Mouse (Mus musculus): ENCODE measurements around the gene Arf6. TPM values are rescaled to one million over a fixed set of nuclear protein-coding genes. Genes with fewer than 3 reads are reported as not detected.
A peak's percentile ranks its signal among the peaks of the same experiment; 100 is the strongest.
"Not testable (repeated sequence)": the region's sequence is repeated elsewhere in the genome, so short reads cannot be mapped to it uniquely, and the experiment has no call there.

Arf6 gene
- polyA plus RNA-seq, 2 experiments: 82.2 to 106 TPM

DNA sequence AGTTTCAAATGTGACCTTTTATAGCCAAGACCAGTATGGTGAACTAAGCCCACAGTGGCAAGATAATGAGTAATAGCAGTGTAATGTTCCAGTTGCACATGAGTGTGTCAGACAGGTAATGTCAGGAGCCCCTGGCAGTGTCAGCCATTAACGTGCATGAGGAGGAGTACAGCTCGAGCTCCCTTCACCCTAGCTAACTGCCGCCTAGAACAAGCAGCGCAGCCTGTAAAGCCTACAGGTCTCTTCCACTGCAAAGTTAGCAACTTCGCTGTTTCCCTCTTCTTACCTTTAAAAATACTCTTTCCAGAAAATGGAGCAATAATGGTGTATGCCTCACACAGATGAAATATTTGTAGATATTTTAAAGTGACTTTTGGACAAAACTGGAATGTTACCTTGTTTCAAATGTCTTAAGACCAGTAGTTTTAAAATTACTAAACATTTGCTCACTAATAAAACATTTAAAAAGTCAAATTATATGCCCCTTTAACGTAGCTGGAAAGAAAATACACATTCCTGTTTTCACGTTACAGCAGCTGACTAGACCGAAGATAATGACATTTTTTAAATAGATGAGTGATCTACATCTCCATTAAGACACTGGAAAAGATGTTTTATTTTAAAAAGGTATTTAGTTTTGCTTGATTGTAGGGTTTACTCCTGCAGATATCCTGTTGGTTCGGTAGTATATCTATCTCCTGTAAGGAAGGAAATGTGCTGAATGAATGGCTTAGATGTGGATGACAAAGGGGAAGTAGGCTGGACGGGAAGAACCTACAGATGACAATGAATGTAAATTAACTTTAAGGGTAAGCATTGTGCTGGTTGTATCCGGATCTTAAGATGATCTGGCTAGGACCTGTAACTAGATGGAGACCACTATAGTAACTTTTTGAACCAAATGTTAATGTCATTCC, 2.2 kb downstream of the Arf6 start:
- Histone ChIP-seq H3K27me3 (ENCODE audit: control insufficient read depth, insufficient read depth, low read length) (no peaks in the 10 kb centered on the region), H3K9me3 (ENCODE audit: control insufficient read depth, low read length) (no peaks in the 10 kb centered on the region), H3K9ac (ENCODE audit: low read depth, low read length, severe bottlenecking) (peak overlapping the region; percentile 95), H3K4me1 (ENCODE audit: control insufficient read depth, insufficient read depth, low read length) (peaks cover 24% of the 10 kb centered on the region), H3K36me3 (ENCODE audit: control insufficient read depth, insufficient read depth, low read length) (peaks cover 23% of the 10 kb centered on the region), H3K27ac (replicated peaks; ENCODE audit: low read depth, low read length) (no peak overlapping the region), H3K4me2 (replicated peaks; ENCODE audit: low read depth, low read length, severe bottlenecking) (peak overlapping the region; percentile 92), H3K4me3 (replicated peaks; ENCODE audit: low read length) (peak overlapping the region; percentile 100)
- no peak for ATAC-seq (ENCODE audit: low FRiP score, low read depth)
- WGBS: 45% methylated on average over 11 of the region's 11 CpGs
- DNase-seq (ENCODE audit: low spot score): no peak
- TF ChIP-seq POLR2A (IDR thresholded peaks at IDR 0.05; ENCODE audit: borderline replicate concordance, extremely low read depth, insufficient read depth, insufficient read length): no peak

DNA sequence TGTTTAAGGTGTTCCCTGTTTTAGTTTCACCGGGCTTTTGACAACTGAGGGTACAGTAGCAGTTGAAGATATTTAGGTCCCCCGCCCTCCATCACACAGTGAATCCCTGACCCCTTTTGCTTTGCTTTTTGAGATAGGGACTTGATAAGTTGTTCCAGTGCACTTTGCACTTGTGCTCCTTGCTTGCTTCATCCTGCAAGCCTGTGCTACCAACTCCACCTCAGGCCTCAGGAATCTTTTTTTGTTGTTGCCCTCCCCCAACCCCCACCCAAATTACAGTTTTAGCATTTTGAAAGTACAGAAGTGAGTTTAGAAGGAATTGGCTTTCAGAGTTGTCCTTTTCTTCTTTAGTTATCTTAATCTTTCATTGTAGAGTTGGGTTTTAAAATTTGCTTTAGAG, 4.2 kb downstream of the Arf6 start:
- Histone ChIP-seq H3K4me2 (replicated peaks; ENCODE audit: low read depth, low read length, severe bottlenecking) (no peak overlapping the region; the same call in 1 of the 2 replicates), H3K27me3 (ENCODE audit: control insufficient read depth, insufficient read depth, low read length) (no peaks in the 10 kb centered on the region), H3K27ac (replicated peaks; ENCODE audit: low read depth, low read length) (no peak overlapping the region), H3K9ac (ENCODE audit: low read depth, low read length, severe bottlenecking) (no peak overlapping the region), H3K9me3 (ENCODE audit: control insufficient read depth, low read length) (no peaks in the 10 kb centered on the region), H3K36me3 (ENCODE audit: control insufficient read depth, insufficient read depth, low read length) (peaks cover 23% of the 10 kb centered on the region), H3K4me3 (replicated peaks; ENCODE audit: low read length) (no peak overlapping the region), H3K4me1 (ENCODE audit: control insufficient read depth, insufficient read depth, low read length) (peaks cover 18% of the 10 kb centered on the region)
- DNase-seq (ENCODE audit: low spot score) (no peak), ATAC-seq (ENCODE audit: low FRiP score, low read depth) (no peak)
- TF ChIP-seq POLR2A (IDR thresholded peaks at IDR 0.05; ENCODE audit: borderline replicate concordance, extremely low read depth, insufficient read depth, insufficient read length): no peak
- WGBS: 95% methylated on average over 2 of the region's 2 CpGs

DNA sequence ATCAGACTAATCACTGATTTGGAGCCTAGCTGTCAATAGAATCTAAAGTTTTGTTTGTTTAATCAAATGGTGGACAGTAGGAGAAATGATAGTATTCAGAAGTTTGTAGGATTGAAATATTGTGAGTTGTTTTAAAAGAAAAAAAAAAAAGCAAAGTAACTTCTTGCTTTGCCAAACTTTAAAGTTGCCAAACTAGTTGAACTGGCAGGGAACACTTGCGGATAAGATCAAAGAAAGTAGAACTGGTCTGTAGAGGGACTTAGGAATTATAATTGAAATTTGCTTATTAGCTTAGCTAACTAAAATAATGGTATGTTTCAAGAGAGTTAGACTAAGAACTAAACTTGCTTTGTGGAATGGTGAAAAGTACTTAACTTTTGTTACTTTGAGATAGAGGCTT, 5.2 kb downstream of the Arf6 start:
- Histone ChIP-seq H3K4me1 (ENCODE audit: control insufficient read depth, insufficient read depth, low read length) (peaks cover 17% of the 10 kb centered on the region), H3K9me3 (ENCODE audit: control insufficient read depth, low read length) (no peaks in the 10 kb centered on the region), H3K9ac (ENCODE audit: low read depth, low read length, severe bottlenecking) (no peak overlapping the region), H3K27ac (replicated peaks; ENCODE audit: low read depth, low read length) (no peak overlapping the region), H3K27me3 (ENCODE audit: control insufficient read depth, insufficient read depth, low read length) (no peaks in the 10 kb centered on the region), H3K36me3 (ENCODE audit: control insufficient read depth, insufficient read depth, low read length) (peaks cover 23% of the 10 kb centered on the region), H3K4me3 (replicated peaks; ENCODE audit: low read length) (no peak overlapping the region), H3K4me2 (replicated peaks; ENCODE audit: low read depth, low read length, severe bottlenecking) (no peak overlapping the region)
- 84% methylated on average over 1 of the region's 1 CpGs for WGBS
- TF ChIP-seq POLR2A (IDR thresholded peaks at IDR 0.05; ENCODE audit: borderline replicate concordance, extremely low read depth, insufficient read depth, insufficient read length): no peak
- no peak for ATAC-seq (ENCODE audit: low FRiP score, low read depth)
- DNase-seq (ENCODE audit: low spot score): no peak

DNA sequence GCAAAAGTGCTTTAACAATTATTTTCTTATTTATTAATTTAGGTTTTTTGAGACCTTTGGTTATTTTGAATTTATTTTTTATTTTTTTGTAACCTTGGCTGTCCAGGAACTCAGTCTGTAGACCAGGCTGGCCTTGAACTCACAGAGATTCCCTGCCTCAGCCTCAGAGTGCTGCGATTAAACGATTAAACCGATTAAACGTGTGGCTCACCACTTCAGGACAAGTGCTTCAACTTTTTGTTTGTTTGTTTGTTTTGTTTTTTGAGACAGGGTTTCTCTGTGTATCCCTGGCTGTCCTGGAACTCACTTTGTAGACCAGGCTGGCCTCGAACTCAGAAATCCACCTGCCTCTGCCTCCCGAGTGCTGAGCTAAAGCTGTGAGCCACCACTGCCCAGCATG, 5.7 kb downstream of the Arf6 start:
- 94% methylated on average over 6 of the region's 6 CpGs for WGBS
- not testable (repeated sequence) for H3K27ac ChIP-seq (replicated peaks; ENCODE audit: low read depth, low read length)

DNA sequence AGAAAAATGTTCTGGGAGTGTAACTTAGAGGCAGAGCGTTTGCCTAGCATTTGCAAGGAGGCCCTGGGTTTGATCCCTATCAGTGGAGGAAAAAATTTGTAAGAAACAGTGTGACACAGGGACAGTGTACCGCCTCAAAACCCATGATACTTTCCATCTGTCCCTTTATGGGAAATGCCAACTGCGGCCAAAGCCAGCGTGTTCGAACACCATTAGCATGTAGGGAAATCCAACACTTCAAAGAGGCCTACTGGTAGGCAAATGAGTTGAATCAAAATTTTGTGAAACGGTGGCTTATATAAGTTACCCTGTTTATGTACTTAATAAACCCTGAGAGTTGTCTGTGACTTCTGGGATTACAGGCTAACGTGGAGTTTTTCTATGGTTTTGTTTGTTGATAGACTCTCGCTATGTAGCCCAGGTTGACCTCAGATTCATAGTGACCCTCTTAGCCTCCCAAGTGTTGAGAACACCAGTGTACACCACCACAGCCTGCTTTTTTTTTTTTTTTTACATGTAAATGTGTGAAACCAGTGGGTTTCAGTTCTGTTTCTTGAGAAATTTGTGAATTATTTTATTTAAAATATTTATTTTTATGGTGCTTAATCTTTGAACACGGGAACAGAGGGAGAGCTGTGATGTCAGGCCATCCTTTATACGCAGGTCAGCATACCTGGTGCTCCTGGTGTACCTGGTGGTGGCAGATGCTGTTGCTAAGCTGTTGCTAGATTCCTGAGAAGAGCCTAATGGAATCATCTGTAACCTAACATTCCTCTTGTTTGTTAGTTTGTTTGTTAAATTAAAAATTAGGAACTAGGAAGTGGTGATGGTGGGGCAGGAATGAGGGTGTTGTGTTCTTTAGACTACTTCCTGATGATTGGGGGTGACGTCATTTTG, 6.9 kb downstream of the Arf6 start:
- no peaks in the 10 kb centered on the region for H3K9me3 ChIP-seq (ENCODE audit: control insufficient read depth, low read length)
- no peak overlapping the region for H3K4me3 ChIP-seq (replicated peaks; ENCODE audit: low read length)
- peaks cover 22% of the 10 kb centered on the region for H3K36me3 ChIP-seq (ENCODE audit: control insufficient read depth, insufficient read depth, low read length)
- H3K9ac ChIP-seq (ENCODE audit: low read depth, low read length, severe bottlenecking): no peak overlapping the region
- H3K27ac ChIP-seq (replicated peaks; ENCODE audit: low read depth, low read length): no peak overlapping the region
- no peak for TF ChIP-seq POLR2A (IDR thresholded peaks at IDR 0.05; ENCODE audit: borderline replicate concordance, extremely low read depth, insufficient read depth, insufficient read length)
- no peak for ATAC-seq (ENCODE audit: low FRiP score, low read depth)
- no peak for DNase-seq (ENCODE audit: low spot score)
- no peaks in the 10 kb centered on the region for H3K27me3 ChIP-seq (ENCODE audit: control insufficient read depth, insufficient read depth, low read length)
- H3K4me1 ChIP-seq (ENCODE audit: control insufficient read depth, insufficient read depth, low read length): peaks cover 13% of the 10 kb centered on the region
- 86% methylated on average over 11 of the region's 11 CpGs for WGBS
- no peak overlapping the region for H3K4me2 ChIP-seq (replicated peaks; ENCODE audit: low read depth, low read length, severe bottlenecking)

More for the DNA sequence above, 5.7 kb downstream of the Arf6 start:
- Histone ChIP-seq H3K4me1 (ENCODE audit: control insufficient read depth, insufficient read depth, low read length) (peaks cover 17% of the 10 kb centered on the region), H3K36me3 (ENCODE audit: control insufficient read depth, insufficient read depth, low read length) (peaks cover 23% of the 10 kb centered on the region)
- H3K4me2 ChIP-seq (replicated peaks; ENCODE audit: low read depth, low read length, severe bottlenecking); DNase-seq (ENCODE audit: low spot score); ATAC-seq (ENCODE audit: low FRiP score, low read depth); H3K27me3 ChIP-seq (ENCODE audit: control insufficient read depth, insufficient read depth, low read length); H3K9ac ChIP-seq (ENCODE audit: low read depth, low read length, severe bottlenecking); H3K4me3 ChIP-seq (replicated peaks; ENCODE audit: low read length); H3K9me3 ChIP-seq (ENCODE audit: control insufficient read depth, low read length): not testable (repeated sequence)
